ENCODE assay signal across 15 mouse cellular contexts in genomic region chr2:72648294-72648693, GRCm38 (mm10).
"Had no signal": no experiment of that assay in that cellular context is flagged by ENCODE, and none has a peak within 500 bp of the region (broad histone marks: within the 10 kb centered on the region; RNA-seq: fewer than 3 reads in every experiment).

No protein-coding gene starts in this region.

- H3K4me2 ChIP-seq: liver, embryonic 13.5 days; midbrain, embryonic 13.5 days; neural tube, embryonic 12.5 days; neural tube, embryonic 15.5 days had no signal

- DNase-seq: kidney, adult 18-20 months; kidney, adult 9 months; kidney, postnatal 14 days; kidney, postnatal 4 days; liver, embryonic 13.5 days; lung, adult 2 months; lung, postnatal 14 days; thymus, postnatal 25 days had no signal

- H3K36me3 ChIP-seq: liver, embryonic 13.5 days; midbrain, embryonic 13.5 days; neural tube, embryonic 12.5 days; neural tube, embryonic 15.5 days had no signal

- H3K27me3 ChIP-seq: liver, embryonic 13.5 days; neural tube, embryonic 12.5 days; neural tube, embryonic 15.5 days had no signal

- H3K9ac ChIP-seq: liver, embryonic 13.5 days; midbrain, embryonic 13.5 days; neural tube, embryonic 12.5 days; neural tube, embryonic 15.5 days had no signal

- H3K9me3 ChIP-seq: liver, embryonic 13.5 days; midbrain, embryonic 13.5 days; neural tube, embryonic 12.5 days; neural tube, embryonic 15.5 days had no signal

- H3K4me3 ChIP-seq: left cerebral cortex, adult 2 months; liver, embryonic 13.5 days; midbrain, embryonic 13.5 days; neural tube, embryonic 12.5 days; neural tube, embryonic 15.5 days had no signal

- H3K4me1 ChIP-seq: liver, embryonic 13.5 days; midbrain, embryonic 13.5 days; neural tube, embryonic 12.5 days; neural tube, embryonic 15.5 days had no signal

- ATAC-seq: intestine, embryonic 16.5 days; midbrain, embryonic 13.5 days had no signal

- H3K27ac ChIP-seq: left cerebral cortex, adult 2 months; liver, embryonic 13.5 days; macrophage; midbrain, embryonic 13.5 days; neural tube, embryonic 12.5 days; neural tube, embryonic 15.5 days; stomach, postnatal 0 days had no signal
